Mouse (Mus musculus): Measurements from ENCODE around the gene Srrt. TPM values are rescaled to one million over a fixed set of nuclear protein-coding genes. Genes with fewer than 3 reads are reported as not detected.

Srrt gene
- total RNA-seq (2023) = 398 to 449 TPM (median 433 TPM) in 4 replicates

DNA sequence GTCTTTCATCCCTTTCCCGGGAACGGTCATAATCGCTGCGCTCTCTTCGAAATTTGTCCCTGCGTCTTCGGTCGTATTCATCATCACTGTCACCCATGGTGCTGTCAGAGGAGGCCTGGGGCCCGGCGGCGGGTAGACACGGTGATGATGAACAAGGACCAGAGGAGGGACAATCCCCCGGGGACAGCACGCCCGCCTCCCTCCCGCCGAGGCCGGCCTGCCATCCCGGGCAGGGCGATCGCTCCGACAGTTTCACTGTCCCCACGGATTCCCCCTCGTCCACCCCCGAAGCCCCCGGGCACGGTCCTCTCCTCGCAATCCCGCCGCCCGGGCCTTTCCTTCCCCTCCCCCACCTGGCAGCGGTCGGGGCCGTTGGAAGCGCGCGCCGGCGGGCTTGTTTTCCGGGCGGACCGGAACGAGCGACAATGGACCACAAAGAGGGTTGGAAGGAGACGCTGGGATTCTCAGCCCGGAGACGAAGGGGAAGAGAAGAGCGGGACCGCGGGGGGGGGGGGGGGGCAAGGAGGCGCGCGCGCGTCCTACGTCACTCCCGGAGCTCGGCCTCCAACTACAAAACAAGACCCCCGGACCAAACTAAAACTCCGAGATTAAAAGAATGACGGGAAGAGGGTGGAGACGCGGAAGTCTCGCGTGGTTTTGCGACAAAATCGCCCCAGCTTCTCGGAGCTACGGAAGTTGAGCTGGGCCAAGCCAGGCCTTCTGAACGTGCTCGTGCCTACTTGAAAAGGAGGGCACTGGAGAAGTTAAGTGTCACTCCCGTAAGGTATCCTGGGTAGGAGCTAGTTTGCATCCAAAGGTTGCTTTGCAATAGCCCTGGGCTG, at the start of gene Srrt:
Gene Srrt, minus strand, starts transcription at position 604 of the 842 bp plus-strand sequence.

GRCm38 (mm10) chr5:137349384-137350204, 42.1 kb upstream of the Srrt start, which contains the start of gene Ephb4:
Ephb4 (plus strand) TSS chr5:137350109.

GRCm38 (mm10) chr5:137333512-137334174, 26.2 kb upstream of the Srrt start, which contains the start of gene Slc12a9:
Slc12a9 (minus strand) TSS chr5:137333597.

GRCm38 (mm10) chr5:137314193-137315083, 7.0 kb upstream of the Srrt start, which contains the start of gene Trip6:
Trip6 (minus strand) TSS chr5:137314404.

DNA sequence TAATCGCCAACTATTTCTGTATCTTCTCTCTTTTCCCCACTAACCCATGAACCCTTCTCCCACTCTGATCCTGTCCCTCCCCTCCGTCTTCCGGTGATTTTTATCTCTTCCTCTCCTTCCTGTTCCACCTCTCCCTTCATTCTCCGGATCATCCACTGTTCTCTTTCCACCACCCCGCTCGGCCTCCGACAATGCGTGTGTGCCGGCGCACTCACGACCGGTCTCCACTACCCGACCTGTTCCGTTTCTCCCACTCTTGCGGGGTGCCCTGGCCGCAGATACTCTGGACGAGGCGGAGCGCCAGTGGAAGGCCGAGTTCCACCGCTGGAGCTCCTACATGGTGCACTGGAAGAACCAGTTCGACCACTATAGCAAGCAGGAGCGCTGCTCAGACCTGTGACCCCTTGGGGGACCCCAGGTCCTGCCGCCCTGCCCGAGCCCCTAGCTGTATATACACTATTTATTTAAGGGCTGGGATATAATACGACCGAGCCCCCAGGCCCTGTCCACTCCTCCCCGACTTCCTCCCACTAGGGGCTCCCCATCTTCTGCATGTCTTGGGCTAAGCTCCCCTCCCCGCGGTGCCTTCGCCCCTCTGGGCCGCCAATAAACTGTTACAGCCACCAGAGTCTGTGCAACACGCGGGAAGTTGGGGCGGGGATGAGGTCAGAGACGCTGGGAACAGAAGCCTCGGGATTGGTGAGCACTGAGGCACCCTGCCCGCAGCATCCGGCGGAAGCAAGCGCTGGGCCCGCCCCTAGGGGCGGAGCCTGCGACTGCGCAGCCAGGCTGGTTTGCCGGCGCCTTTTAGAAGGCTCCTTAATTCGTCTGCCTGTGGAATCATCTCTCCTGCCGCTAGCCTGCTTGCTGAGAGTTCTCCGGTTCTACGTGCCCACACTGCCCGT, 13.4 kb downstream of the Srrt start, which contains the start of gene Ufsp1:
Gene Ufsp1, plus strand, starts transcription at position 791 of the 905 bp plus-strand sequence.

DNA sequence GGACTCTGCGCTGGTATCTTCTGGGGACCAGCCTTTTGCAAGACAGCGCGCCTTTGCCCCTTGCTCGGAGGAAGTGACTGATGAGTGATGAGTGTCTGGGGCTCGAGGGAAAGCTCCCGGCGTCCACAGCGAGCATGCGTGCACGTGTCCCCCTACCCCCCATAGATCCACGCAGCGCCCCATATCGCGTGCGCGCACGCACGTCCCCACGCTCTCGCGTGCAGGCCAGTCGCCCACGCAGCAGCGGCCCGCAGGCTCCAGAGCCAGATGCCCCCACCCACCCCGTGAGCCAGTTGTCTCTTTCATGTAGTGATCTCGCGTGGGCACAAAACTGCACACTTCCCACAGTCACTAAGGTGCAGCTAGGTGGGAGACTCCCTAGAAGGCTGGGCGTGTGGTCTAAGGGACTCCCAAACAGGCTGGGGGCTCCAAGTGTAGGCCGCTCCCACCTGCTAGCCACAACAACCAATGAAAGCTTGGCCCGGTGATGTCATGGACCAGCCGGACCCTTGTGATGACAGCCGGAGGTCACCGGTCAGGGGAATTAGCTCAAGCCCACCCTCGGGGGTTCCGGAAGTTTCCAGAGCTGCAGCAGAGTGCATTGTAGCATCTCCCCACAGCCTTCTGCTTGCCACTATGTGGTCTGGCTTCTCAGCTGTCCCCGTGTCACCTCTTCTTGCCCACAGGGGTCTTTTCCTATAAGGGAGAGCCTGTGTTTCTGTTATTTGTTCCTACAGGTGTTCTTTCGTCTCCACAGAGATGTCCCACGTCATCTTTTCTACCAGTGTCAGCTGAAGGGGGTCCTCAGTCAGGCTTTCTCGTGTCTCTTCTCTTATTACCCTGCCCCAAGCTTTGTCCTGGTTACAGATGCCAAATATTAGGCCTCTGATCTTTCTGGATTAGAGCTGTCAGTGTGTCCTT, 20.2 kb downstream of the Srrt start, which contains the start of gene Ache:
Gene Ache, plus strand, starts transcription at position 488 of the 921 bp plus-strand sequence.

Other genes with a start within 250 kb of the Srrt start
- gene Serpine1, start 235.4 kb downstream of the Srrt start, total RNA-seq (2023) = not detected in 4 replicates
- gene Trim56, start 191.5 kb downstream of the Srrt start, total RNA-seq (2023) = 63.7 to 73.2 TPM (median 68.4 TPM) in 4 replicates
- not detected in 4 replicates for gene Muc3, start 158.4 kb downstream of the Srrt start, total RNA-seq (2023)
- 10.4 to 17.8 TPM (median 14.5 TPM) in 4 replicates for gene Muc3a, start 95.3 kb downstream of the Srrt start, total RNA-seq (2023)
- 0.43 to 0.98 TPM (median 0.74 TPM) in 4 replicates for gene Ache, start 20.2 kb downstream of the Srrt start, total RNA-seq (2023)
- 0.58 to 2.3 TPM (median 1.7 TPM) in 4 replicates for gene Ufsp1, start 13.0 kb downstream of the Srrt start, total RNA-seq (2023)
- 5.1 to 7.4 TPM (median 6.9 TPM) in 4 replicates for gene Trip6, start 6.7 kb upstream of the Srrt start, total RNA-seq (2023)
- 19.9 to 27.0 TPM (median 21.0 TPM) in 4 replicates for gene Slc12a9, start 25.9 kb upstream of the Srrt start, total RNA-seq (2023)
- gene Ephb4, start 42.4 kb upstream of the Srrt start, total RNA-seq (2023) = not detected in 4 replicates
- not detected in 4 replicates for gene Zan, start 169.4 kb upstream of the Srrt start, total RNA-seq (2023)
- gene Pop7, start 194.8 kb upstream of the Srrt start, total RNA-seq (2023) = 31.5 to 37.5 TPM (median 32.2 TPM) in 4 replicates
- 102 to 122 TPM (median 107 TPM) in 4 replicates for gene Gigyf1, start 210.9 kb upstream of the Srrt start, total RNA-seq (2023)
- gene Epo, start 225.6 kb upstream of the Srrt start, total RNA-seq (2023) = not detected in 4 replicates
- gene Gnb2, start 225.8 kb upstream of the Srrt start, total RNA-seq (2023) = 376 to 402 TPM (median 387 TPM) in 4 replicates
- gene Actl6b, start 245.8 kb upstream of the Srrt start, total RNA-seq (2023) = not detected in 4 replicates